Mouse (Mus musculus): Measurements from ENCODE around the gene Gm17304.
A peak's percentile ranks its signal among the peaks of the same experiment; 100 is the strongest.

Gene Gm17304

DNA sequence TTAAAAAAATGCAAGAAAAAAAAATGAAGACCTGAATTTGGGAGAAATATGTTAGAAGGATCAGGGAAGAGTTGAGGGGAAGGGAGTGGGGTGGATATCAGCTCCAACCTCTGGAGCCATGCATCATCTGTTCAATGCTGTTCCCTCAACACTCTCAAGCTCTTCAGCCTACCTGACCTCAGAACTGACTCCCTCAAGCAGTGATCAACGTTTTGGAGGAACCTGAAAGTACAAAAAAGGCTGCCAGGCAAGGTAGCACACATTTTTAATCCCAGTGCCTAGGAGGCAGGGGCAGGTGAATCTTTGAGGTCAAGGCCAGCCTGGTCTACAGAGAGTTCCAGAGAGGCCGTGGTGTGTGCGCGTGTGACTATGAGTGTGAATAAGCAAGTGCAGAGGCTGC is at the start of gene Gm17304:
Gene Gm17304 (plus strand): TSS at position 301 of the 400 bp plus-strand sequence.
- no peak for DNase-seq (ENCODE audit: low read depth, low spot score)

DNA sequence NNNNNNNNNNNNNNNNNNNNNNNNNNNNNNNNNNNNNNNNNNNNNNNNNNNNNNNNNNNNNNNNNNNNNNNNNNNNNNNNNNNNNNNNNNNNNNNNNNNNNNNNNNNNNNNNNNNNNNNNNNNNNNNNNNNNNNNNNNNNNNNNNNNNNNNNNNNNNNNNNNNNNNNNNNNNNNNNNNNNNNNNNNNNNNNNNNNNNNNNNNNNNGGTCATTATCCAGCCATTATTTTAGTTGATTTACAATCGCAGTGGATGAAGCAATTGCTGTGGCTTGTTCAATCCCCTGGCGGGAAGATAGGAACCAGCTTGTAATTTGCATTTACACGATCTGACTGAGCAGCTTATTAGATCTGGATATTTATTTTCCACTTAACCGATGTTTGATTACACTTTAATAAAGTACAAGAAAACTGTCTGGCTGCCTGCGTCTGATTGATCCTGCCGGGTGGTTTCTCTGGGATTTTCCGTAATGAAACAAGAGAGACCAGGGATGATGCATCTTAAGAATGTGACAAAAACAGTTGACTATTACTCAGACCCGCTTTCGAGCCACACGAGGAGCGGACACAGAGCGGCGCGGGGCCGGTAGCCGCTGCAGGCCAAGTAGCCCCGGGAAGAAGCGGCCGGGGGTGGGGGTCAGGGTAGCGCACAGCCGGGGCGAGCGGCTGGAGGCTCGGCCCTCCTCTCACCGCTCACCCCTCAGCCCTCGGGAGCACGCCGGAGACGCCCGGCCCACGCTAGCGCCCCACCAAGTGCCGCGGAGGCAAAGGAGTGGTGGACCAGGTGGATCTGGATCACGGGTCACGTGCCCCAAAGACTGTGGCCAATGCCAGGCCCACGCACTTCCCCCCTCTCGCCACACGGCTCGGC is 48.0 kb upstream of the Gm17304 start:
- no peak for DNase-seq (ENCODE audit: low read depth, low spot score)

DNA sequence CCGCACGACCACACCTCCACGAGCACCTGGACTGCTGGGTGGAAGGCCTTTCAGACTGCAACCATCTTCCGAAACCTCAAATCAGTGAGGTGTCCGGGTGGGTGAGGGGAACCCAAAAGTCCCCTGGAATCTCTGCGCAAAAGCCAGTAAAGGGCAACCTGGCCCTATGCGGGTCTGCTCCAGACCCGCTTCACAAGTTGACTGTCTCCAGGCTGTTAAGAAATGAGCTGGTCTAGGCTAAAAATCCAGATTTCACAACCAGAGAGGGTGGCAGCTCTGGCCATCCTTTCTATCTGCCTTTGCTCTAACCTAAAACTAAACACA is 47.4 kb upstream of the Gm17304 start:
- no peak for DNase-seq (ENCODE audit: low read depth, low spot score)

DNA sequence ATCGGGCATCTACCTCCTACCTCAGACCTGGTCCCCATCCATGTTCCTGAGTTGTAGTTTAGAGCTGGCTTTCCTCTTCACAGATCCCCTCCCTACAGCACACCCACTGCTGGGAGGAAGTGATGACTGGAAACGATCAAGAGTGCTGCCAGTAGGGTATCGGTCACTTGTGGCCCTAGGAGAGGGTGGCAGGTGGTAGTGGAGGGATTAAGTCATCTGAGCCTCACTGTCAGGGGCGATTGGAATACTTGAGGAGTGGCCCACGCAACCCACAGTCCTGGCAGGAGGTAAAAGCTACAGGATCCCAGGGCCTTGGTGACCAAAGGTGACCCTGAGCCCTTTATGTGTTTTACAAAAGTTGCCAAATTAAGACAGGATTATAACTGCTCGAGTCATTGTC is 42.9 kb upstream of the Gm17304 start:
- DNase-seq (ENCODE audit: low read depth, low spot score): no peak

DNA sequence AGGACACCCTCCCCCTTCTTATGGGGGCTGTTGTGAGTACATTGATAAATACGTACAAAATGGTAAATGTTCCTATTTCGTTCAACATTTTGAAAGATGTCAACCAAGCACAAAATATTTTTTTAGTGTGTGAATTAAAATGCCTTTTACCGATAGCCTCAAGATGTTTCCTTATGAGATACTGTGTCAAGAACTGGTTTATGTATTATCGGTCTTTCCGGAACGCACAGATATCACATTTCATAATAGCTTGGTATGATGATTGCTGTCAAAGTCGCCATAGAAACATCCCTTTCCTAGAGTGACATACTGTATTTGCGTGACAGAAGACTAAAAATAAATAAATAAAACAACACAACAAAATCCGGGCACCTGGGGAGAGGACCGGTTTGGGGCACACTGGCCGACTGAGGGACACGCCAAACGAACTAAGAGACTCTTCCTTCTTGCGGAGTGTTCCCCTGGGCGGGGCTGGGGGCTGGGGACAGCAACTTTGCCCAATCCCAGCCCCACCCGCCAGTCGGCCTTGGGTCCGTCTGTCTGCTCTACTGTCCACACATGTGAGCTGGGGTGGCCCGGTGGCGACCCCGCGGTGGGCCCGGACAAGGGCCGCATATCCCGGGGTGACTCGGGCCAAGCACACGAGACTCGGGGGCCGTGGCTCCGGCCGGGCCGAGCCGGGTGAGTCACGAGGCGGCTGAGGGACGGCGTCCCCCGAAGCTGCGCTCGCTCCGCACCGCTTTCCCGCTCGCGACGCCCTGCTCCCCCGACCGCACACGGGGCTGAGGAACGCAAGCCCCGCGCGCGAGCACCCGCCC is 34.9 kb upstream of the Gm17304 start:
- no peak for DNase-seq (ENCODE audit: low read depth, low spot score)

GRCm38 (mm10) chr5:106574560-106574946 is 34.3 kb upstream of the Gm17304 start:
- DNase-seq (ENCODE audit: low read depth, low spot score): peak; percentile 58

DNA sequence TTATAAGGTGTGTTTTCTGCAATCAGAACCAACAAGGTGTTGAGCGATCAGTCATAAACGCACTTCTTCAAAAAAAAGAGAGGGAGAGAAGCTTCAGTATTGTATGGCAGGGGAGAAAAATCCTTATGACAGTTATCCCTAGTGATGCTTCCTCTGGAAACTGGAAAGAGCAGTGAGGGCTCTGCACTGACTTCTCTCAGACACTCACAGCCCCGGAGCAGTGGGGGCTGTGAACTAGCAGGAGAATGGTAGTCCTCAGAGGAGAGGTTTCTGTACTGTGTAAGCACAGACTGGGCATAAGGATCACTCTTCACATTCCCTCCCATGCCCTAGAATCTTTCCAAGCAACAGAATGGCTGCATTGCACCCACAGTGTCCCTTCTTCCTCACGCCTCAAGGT is 33.8 kb upstream of the Gm17304 start:
- no peak for DNase-seq (ENCODE audit: low read depth, low spot score)

- no peak for DNase-seq (ENCODE audit: low read depth, low spot score)
Measured at GRCm38 (mm10) chr5:106577237-106577888, 31.5 kb upstream of the Gm17304 start.

DNA sequence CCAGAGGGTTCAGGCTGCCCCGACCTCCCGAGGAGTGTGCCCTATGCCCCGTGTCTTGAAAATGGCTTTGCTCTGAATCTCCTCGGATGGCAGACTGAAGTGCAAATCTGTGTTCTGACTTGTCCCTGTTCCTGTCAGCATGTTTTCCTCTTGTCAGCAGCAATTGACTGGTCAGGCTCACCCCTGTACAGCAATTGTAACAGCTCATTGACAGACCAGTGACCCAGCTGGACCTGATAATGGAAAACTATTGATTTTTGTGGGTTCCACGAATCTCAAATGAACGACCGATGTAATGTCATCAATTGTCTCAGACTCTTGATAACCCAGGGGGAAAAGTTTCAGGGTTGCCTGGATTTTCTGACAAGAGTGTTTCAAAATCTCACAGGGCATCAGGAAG is 28.0 kb upstream of the Gm17304 start:
- no peak for DNase-seq (ENCODE audit: low read depth, low spot score)

DNA sequence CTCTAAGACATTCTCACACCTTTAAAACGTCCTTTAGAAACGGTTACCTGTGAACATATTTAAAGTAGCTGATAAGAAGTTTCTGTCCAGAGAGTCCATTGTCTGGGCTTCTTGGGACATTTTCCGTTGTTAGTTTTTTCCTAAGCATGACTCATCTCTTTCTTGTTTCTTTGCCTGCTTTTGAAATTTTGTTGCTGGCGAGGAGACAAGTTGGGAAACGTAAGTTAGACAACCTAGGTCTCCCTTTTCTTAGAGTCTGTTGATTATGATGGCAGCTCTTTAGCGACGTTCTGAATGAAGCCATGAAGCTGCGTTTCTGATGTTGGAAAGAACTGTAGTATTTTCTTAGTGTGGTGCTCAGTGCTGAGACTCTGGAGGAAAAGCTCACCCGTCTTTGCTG is 19.9 kb upstream of the Gm17304 start:
- DNase-seq (ENCODE audit: low read depth, low spot score): no peak

DNA sequence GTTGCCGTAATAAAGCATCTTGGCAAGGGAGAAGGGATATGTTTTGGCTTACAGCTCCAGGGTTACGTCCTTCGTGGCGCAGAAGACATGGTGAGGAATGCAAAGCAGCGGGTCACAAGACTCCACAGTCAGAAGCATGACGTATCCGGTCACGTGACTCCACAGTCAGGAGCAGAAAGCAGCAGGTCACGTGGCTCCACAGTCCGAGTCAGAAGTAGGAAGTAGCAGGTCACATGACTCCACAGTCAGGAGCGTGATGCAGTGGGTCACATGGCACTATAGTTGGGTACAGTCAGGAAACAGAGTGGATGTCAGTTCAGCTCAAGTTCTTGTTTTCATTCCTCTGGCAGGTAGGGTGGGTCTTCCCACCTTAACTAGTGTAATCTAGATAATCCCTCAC is 19.2 kb upstream of the Gm17304 start:
- no peak for DNase-seq (ENCODE audit: low read depth, low spot score)

DNA sequence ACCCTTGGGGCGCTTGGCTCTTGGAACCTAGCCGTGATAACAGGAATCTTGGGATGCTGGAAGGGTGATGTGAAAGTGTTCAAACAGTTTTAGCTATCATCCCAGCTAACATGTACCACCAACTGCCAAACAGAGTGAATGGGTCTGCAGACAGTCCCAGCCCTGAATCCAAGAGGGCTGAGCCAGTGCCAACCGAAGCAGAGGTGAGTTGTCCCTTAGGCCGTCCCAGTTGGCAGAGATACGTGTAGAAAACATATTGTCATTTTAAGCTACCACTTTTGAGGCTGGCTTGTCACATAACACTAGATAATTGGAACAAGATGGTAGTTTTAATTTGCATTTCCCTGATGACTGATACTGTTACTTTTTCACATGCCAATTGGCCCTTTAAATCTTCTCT is 18.2 kb upstream of the Gm17304 start:
- DNase-seq (ENCODE audit: low read depth, low spot score): no peak

DNA sequence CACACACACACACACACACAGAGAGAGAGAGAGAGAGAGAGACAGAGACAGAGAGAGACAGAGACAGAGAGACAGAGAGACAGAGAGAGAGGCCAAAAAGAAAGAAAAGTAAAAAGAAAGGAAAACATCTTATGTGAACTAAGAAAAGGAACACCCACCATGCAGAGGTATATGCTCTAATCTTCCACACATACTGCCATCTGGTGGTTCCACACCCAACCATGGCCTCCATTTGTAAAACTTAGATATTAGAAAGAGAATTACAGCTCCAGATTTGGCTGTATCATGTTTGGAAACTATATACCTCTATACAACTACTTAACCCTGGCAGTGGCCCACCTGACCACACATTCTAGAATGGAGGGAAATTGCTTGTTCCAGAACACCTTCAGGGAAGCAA is 14.5 kb upstream of the Gm17304 start:
- DNase-seq (ENCODE audit: low read depth, low spot score): no peak

DNA sequence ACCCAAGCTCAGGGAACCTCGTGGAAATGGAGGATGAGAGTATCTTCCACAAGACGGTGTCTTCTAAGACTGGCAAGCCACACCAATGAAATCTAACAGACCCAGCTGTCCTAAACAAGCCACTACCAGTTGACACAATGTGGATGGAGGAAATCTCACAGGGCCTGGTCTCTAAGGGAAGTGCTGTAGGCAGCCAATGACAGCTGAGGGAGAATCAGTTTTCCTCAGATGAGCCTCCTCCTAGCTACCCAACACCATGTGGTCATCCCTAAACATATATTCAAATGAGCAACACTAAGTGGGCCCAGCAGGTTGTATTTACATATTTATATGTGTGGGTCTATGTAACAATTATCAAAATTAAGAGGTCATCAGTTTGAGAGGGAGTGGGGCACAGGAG is 11.4 kb upstream of the Gm17304 start:
- no peak for DNase-seq (ENCODE audit: low read depth, low spot score)

DNA sequence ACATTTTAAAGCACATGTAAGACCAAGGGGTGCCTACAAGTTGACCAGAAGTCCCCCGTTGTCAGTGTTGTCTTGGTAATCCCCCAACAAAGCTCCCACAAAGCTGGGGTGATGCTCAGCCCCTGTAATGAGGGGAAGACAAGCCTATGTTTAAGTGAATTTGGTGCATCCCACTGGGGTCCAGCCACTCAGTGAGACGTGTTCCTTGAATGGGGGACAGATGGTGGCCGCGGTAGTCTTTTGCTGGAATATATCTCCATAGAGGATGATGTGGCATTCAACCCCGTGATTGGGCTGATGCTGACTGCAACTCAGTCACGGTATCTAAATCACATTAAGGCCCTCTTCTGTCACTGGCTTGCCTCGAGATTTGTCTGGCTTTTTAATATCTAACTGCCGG is 9.4 kb upstream of the Gm17304 start:
- no peak for DNase-seq (ENCODE audit: low read depth, low spot score)

GRCm38 (mm10) chr5:106604381-106604780 is 4.5 kb upstream of the Gm17304 start:
- DNase-seq (ENCODE audit: low read depth, low spot score): no peak

DNA sequence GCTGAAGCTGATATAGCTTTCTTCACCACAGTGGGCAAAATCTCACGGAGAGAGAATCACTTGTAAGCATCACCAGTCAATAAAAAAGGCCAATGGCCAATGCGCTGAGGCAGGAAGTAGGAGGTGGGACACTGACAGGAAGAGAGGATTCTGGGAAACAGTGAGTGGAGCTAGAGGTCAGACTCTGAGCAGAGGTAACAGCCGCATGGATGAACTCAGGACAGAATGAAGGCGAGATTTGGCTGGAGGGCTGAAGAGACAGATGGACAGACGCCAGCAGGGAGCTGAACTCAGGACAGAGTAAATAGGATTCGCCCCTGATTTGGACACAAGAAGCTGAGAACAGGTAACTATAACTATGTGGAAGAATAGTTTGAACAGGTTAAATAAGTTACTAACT is 3.8 kb upstream of the Gm17304 start:
- no peak for DNase-seq (ENCODE audit: low read depth, low spot score)

DNA sequence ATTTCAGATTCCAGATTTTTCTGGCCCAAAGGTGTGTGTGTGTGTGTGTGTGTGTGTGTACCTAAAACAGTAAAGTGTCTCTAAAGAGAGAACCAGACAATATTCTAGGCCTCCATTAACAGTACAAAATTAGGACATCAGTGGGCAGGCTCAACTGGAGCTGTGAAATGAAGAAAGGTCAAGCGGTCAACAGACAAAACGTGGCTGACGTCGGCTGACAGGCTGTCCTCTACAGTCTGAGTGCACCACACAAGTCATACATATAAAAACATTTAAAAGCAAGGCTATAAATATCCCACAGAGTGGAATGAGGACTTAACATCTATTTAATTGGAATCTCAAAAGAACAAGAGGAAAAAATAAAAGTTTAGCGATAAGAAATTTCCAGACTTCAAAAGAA is 1.8 kb upstream of the Gm17304 start:
- no peak for DNase-seq (ENCODE audit: low read depth, low spot score)

DNA sequence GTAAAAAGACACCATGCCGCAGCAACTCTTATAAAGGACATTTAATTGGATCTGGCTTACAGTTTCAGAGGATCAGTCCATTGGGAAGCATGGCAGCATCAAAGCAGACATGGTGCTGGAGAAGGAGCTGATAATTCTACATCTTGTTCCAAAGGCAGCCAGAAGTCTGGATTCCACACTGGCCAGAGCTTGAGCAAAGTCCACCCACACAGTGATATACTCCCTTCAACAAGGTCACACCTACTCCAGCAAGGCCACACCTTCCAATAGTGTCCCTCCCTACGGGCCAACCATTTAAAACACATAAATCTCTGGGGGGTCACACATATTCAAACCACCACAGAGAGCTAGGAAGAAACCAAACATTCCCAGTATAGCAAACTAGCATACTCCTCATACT is 3.3 kb downstream of the Gm17304 start:
- no peak for DNase-seq (ENCODE audit: low read depth, low spot score)

DNA sequence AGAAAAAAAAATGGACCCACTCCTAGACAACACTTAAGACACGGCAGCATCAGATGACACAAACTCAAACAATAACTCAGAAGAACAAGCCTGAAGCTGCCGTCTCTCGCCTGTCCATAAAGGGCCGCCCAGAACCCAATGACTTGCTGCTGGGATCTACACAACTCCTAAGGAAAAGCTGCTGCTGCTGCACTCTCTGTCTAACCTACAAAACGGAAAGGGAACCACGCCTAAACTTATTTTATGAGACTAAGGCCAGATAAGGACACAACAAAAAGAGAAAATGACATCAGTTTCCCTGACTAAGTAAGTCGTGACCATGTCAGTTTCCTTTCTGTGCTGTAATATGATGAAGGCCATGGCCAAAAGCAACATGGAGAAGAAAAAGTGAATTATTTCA is 5.7 kb downstream of the Gm17304 start:
- DNase-seq (ENCODE audit: low read depth, low spot score): no peak

DNA sequence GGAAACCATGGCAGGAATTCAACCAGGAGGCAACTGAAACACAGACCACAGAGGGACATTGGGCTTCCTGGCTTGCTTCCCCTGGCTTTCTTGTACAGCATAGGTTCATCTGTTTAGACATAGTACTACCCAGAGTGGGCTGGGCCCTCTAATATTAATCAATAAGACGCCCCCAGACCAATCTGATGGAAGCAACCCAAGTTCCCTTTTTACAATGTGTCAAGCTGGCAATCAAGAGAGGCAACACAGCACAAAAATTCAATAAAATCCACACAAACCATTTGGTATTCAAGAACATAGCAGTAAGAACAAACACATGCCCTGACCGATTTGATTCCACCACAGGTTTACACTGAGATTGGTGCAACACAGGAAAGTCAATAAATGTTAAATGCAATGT is 6.1 kb downstream of the Gm17304 start:
- DNase-seq (ENCODE audit: low read depth, low spot score): no peak

DNA sequence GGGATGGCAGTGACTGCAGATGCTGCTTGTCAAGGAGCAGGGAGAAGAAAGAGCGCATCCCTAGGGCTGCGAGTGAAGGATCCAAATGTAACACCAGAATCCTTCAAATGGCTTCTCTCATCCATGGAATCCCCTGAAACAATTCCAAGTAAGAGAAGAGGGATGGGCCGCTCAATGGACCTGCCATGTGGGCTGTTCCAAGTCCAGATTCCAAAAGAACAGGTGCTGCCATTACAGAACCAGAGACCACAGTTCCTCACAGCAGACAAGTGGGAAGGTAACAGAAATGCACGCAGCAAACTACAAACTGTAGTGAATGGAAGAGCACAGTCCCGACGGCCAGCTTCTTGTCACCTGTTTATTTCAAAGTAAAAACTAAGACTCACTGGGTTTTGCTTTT is 11.5 kb downstream of the Gm17304 start:
- DNase-seq (ENCODE audit: low read depth, low spot score): no peak

- no peak for DNase-seq (ENCODE audit: low read depth, low spot score)
Measured at GRCm38 (mm10) chr5:106622193-106622592, 13.3 kb downstream of the Gm17304 start.
